ENCODE assay signal across 10 mouse cellular contexts in the genomic region with DNA sequence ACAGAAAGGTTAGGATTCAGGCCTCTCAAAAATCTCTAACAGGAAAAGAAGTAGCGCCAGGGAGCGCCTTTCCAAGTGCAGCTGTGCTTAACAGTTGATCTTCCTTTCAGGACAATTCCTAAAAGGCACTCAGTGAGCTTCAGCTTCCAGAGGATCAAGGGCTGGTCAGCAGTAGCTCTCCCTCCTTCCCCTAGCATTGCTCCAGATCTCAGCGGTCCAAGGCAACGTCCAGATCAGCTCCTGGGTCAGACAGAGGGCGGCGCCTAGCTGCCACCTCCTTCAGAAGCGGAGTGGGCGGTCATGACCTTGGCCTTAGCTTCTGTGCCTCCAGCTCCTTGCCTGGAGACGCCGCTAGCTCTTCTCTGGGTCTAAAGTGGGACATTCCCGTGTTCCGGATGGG. TPM values are rescaled to one million over a fixed set of nuclear protein-coding genes. Genes with fewer than 3 reads are reported as not detected.
A peak's percentile ranks its signal among the peaks of the same experiment; 100 is the strongest.
DNase-seq lines count a peak whose midpoint lies in the region; ATAC-seq and TF ChIP-seq lines count a peak whose summit lies in the region.
"Had no signal": no experiment of that assay in that cellular context is flagged by ENCODE, and none has a peak within 500 bp of the region (broad histone marks: within the 10 kb centered on the region; RNA-seq: fewer than 3 reads in every experiment).

No protein-coding gene starts in this region.

- H3K9ac ChIP-seq in forebrain, postnatal 0 days, result no peak overlapping the region
- H3K9ac ChIP-seq in neural tube, embryonic 12.5 days, result no peak overlapping the region
- H3K9ac ChIP-seq: liver, embryonic 15.5 days had no signal

- WGBS in forebrain, embryonic 10.5 days, result 1% methylated on average over 12 of the region's 12 CpGs
- 39% methylated on average over 12 of the region's 12 CpGs for WGBS in forebrain, postnatal 0 days
- WGBS in neural tube, embryonic 12.5 days, result 7% methylated on average over 12 of the region's 12 CpGs

- no peak overlapping the region for H3K4me3 ChIP-seq in forebrain, embryonic 10.5 days
- H3K4me3 ChIP-seq in forebrain, postnatal 0 days (ENCODE audit: low read depth, low read length), result no peak overlapping the region
- H3K4me3 ChIP-seq in neural tube, embryonic 12.5 days, result no peak overlapping the region
- H3K4me3 ChIP-seq: liver, embryonic 15.5 days had no signal

- no peak overlapping the region for H3K27ac ChIP-seq in forebrain, embryonic 10.5 days
- no peak overlapping the region for H3K27ac ChIP-seq in forebrain, postnatal 0 days (ENCODE audit: low read depth, low read length)
- no peak overlapping the region for H3K27ac ChIP-seq in neural tube, embryonic 12.5 days
- H3K27ac ChIP-seq: liver, embryonic 15.5 days had no signal

- H3K4me1 ChIP-seq in forebrain, embryonic 10.5 days, result peaks cover 66% of the 10 kb centered on the region
- H3K4me1 ChIP-seq in forebrain, postnatal 0 days (ENCODE audit: insufficient read depth), result no peaks in the 10 kb centered on the region
- peaks cover 24% of the 10 kb centered on the region for H3K4me1 ChIP-seq in neural tube, embryonic 12.5 days

- H3K36me3 ChIP-seq in forebrain, embryonic 10.5 days (replicated peaks), result no peaks in the 10 kb centered on the region
- no peaks in the 10 kb centered on the region for H3K36me3 ChIP-seq in forebrain, postnatal 0 days (ENCODE audit: insufficient read depth)
- no peaks in the 10 kb centered on the region for H3K36me3 ChIP-seq in neural tube, embryonic 12.5 days
- H3K36me3 ChIP-seq: liver, embryonic 15.5 days had no signal

- no peak for ATAC-seq in forebrain, postnatal 0 days
- ATAC-seq in neural tube, embryonic 12.5 days (ENCODE audit: low FRiP score, low read depth), result no peak

- H3K27me3 ChIP-seq in forebrain, embryonic 10.5 days (ENCODE audit: poor library complexity, severe bottlenecking), result peaks cover 96% of the 10 kb centered on the region
- 0 out of 2 replicates have a peak, but pooled peaks cover 4% of the 10 kb centered on the region for H3K27me3 ChIP-seq in forebrain, postnatal 0 days (ENCODE audit: insufficient read depth, low read length)
- H3K27me3 ChIP-seq in neural tube, embryonic 12.5 days (replicated peaks), result 0 out of 2 replicates have a peak, but pooled peaks cover 10% of the 10 kb centered on the region

- no peak for TF ChIP-seq CTCF in forebrain, postnatal 0 days (IDR thresholded peaks at IDR 0.05; ENCODE audit: low read depth)

- no peaks in the 10 kb centered on the region for H3K9me3 ChIP-seq in forebrain, embryonic 10.5 days
- no peaks in the 10 kb centered on the region for H3K9me3 ChIP-seq in forebrain, postnatal 0 days (ENCODE audit: low read length)
- no peaks in the 10 kb centered on the region for H3K9me3 ChIP-seq in neural tube, embryonic 12.5 days
- H3K9me3 ChIP-seq: liver, embryonic 15.5 days had no signal

- peak; percentile 38 for DNase-seq in forebrain, embryonic 10.5 days (ENCODE audit: extremely low spot score, low spot score)
- no peak for DNase-seq in forebrain, postnatal 0 days
- peak; percentile 23 for DNase-seq in R1 (ENCODE audit: low read depth, low spot score)
- DNase-seq in gastrocnemius, adult 8-10 months (ENCODE audit: low spot score in 2 of 2), result peak; percentile 57 to 64
- DNase-seq in kidney, adult 8-10 months, result peak; percentile 75 to 78
- DNase-seq in frontal cortex, postnatal 36 days (ENCODE audit: low spot score in 2 of 2), result no peak
- DNase-seq in layer of hippocampus, postnatal 36 days, result no peak

- H3K4me2 ChIP-seq in forebrain, postnatal 0 days (ENCODE audit: low read depth), result no peak overlapping the region
- 0 out of 2 replicates have a peak overlapping the region, but pooled peaks have one; percentile 10 for H3K4me2 ChIP-seq in neural tube, embryonic 12.5 days (replicated peaks)
- H3K4me2 ChIP-seq: liver, embryonic 15.5 days had no signal

RNA-seq across cellular contexts. Expression of a gene that starts 18.3 kb away (rescaled TPM):
- polyA plus RNA-seq in forebrain, embryonic 10.5 days (2016; fragmentation: Nextera tagmentation; extraction: Ambion mirVana), result 10.9 and 17.6 TPM in 2 replicates
- 44.1 and 51.2 TPM in 2 replicates for total RNA-seq in forebrain, postnatal 0 days (2014; rRNA removed)
- 38.2 and 57.5 TPM in 2 replicates for polyA plus RNA-seq in forebrain, postnatal 0 days (2015; fragmentation: Nextera tagmentation; extraction: Ambion mirVana)
- total RNA-seq in gastrocnemius, adult 8-10 months (2022), result 10 to 100 TPM; 53.6 to 64.5 (median 57.1) TPM
- 42.4 and 47.8 TPM in 2 replicates for polyA plus RNA-seq in neural tube, embryonic 12.5 days (2016; fragmentation: Nextera tagmentation; extraction: Ambion mirVana)
- 100 to 1,000 TPM; 103 to 121 TPM for total RNA-seq in layer of hippocampus, postnatal 36 days (2021)

RNA-seq across cellular contexts. Expression of a gene that starts 23.6 kb away (rescaled TPM):
- polyA plus RNA-seq in forebrain, embryonic 10.5 days (2016; fragmentation: Nextera tagmentation; extraction: Ambion mirVana), result 14.3 and 21.3 TPM in 2 replicates
- 12.9 and 15.2 TPM in 2 replicates for total RNA-seq in forebrain, postnatal 0 days (2014; rRNA removed)
- 19.3 and 20.7 TPM in 2 replicates for polyA plus RNA-seq in forebrain, postnatal 0 days (2015; fragmentation: Nextera tagmentation; extraction: Ambion mirVana)
- not detected for total RNA-seq in gastrocnemius, adult 8-10 months (2022)
- polyA plus RNA-seq in neural tube, embryonic 12.5 days (2016; fragmentation: Nextera tagmentation; extraction: Ambion mirVana), result 17.3 and 20.4 TPM in 2 replicates
- total RNA-seq in layer of hippocampus, postnatal 36 days (2021), result 1 to 10 TPM; 7.5 to 8.6 TPM
- polyA plus RNA-seq: C2C12 had no signal

Comparison
In these comparisons a context has a peak if more than half of its experiments do, and no peak if none do; other contexts are left out.
1. DNase-seq: peak in forebrain, embryonic 10.5 days (single experiment), R1 (single experiment), gastrocnemius, adult 8-10 months (2 of 2) and kidney, adult 8-10 months (2 of 2); none in forebrain, postnatal 0 days (single experiment), frontal cortex, postnatal 36 days (0 of 2) and layer of hippocampus, postnatal 36 days (0 of 2).